Mouse (Mus musculus): ENCODE results near the gene Gm20388. TPM values are rescaled to one million over a fixed set of nuclear protein-coding genes. Genes with fewer than 3 reads are reported as not detected.

Gene Gm20388
- polyA plus RNA-seq, 1 experiment = 23.9 TPM

DNA sequence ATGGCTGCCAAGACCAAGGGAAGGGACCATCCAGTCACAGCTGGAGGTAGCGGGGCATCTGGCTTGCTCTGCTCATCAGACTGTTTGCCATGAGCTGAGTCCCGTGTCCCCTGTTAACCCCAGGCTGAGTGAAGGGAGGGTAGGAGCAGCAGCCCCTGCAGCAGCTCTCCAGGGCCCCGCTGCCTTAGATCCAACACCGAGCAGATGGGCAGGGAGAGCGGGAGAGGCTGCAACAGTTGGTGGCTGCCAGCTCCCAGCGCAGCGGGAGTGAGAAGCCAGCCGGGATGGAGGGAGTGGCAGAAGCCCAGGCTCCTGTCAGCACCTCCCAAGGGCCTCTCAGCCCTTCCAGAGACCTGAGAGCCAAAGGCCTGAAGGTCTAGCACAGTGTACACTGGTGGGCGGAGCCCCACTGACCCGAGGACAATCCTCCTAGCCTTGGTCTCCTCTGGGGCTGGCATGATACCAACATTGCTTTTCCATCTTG, 379.1 kb downstream of the Gm20388 start:
- Histone ChIP-seq H3K4me3 (ENCODE audit: insufficient read depth, low read length) (no peak overlapping the region), H3K4me1 (ENCODE audit: control insufficient read depth, insufficient read depth, low read length) (peaks cover 17% of the 10 kb centered on the region), H3K27ac (ENCODE audit: insufficient read depth, low read length) (no peak overlapping the region)
- no peak for TF ChIP-seq CTCF (IDR thresholded peaks at IDR 0.05; ENCODE audit: extremely low read depth, insufficient read depth, low read length)
- TF ChIP-seq POLR2A (IDR thresholded peaks at IDR 0.05; ENCODE audit: extremely low read depth, insufficient read depth, low read length) = no peak

DNA sequence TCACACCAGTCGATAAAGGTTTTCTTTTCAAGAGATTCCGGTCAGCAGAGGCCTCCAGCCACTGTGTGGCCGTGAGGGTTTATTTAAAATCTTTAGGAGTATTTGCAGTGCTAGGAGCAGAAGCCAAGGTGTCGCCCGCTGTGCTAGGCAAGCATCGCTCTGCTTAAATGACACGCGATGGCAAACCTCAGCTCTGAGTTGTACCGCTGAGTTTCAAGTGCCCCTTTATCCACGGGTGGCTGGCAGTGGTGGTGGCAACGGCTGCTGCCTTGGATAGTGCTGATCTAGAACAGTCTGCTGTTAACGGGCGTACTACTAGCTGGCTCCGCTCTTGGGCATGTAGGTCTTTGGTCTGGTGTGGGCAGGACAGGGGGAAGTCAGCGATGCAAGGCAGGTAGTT, 380.0 kb downstream of the Gm20388 start:
- H3K4me3 ChIP-seq (ENCODE audit: insufficient read depth, low read length) = no peak overlapping the region
- no peak overlapping the region for H3K27ac ChIP-seq (ENCODE audit: insufficient read depth, low read length)
- H3K4me1 ChIP-seq (ENCODE audit: control insufficient read depth, insufficient read depth, low read length) = peaks cover 15% of the 10 kb centered on the region
- no peak for TF ChIP-seq CTCF (IDR thresholded peaks at IDR 0.05; ENCODE audit: extremely low read depth, insufficient read depth, low read length)
- TF ChIP-seq POLR2A (IDR thresholded peaks at IDR 0.05; ENCODE audit: extremely low read depth, insufficient read depth, low read length) = no peak

DNA sequence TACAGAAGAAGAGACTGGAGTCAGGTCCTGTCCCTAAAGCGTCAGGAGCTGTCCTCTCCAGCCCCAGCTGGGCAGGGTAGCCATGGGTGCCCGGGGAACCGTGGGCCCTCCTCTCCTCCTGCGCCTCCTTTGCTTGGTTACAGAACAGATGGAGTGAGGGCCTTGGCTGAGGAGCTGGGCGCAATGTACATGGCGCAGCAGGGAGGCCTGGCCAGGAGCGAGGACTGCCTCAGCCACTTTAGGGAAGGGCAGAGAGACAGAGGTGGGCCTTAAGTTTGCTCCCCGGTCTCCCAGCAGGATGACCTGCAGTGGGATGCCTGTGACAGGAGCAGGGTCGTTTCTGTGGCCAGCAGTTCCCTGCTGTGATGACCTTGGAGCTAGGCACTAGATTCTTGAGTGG, 381.0 kb downstream of the Gm20388 start:
- TF ChIP-seq POLR2A (IDR thresholded peaks at IDR 0.05; ENCODE audit: extremely low read depth, insufficient read depth, low read length) = no peak
- TF ChIP-seq CTCF (IDR thresholded peaks at IDR 0.05; ENCODE audit: extremely low read depth, insufficient read depth, low read length) = no peak
- no peak overlapping the region for H3K27ac ChIP-seq (ENCODE audit: insufficient read depth, low read length)
- peaks cover 13% of the 10 kb centered on the region for H3K4me1 ChIP-seq (ENCODE audit: control insufficient read depth, insufficient read depth, low read length)
- H3K4me3 ChIP-seq (ENCODE audit: insufficient read depth, low read length) = no peak overlapping the region

DNA sequence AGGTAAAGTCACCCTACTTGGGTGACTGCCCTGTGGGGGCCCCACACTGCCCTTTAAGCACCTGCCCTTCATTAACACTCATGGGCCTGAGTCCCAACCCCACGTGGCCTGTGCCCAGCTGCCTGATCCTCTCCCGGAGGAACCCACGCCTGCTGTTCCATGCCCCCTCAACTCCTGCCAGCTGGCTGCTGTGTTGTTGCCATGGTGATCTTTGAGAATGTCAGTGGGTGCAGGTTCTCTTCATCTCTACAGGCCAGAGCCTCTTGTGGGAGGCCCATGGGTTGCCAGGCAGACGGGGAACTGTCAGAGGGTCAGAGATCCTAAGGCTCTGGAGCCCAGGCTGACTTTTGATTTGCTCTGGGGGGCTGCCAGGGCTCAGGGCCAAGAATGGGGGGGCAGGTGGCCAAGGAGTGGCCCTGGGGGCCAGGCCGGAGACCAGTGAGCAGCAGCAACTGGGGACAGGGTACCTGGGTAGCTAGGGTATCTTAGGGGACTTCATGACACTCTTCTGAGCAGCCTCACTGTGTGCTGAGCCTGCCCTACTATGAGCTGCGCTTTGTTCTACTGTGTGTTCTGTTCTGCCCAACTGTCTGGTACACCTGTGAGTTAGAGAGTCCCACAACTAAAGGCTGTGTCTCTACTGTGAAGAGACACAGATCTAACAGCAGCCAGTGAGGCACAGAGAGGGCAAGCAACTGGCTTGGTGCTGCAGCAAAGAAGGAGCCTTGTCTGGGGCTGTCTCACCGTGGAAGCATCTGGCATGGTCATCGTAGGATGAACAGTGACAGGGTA, 381.9 kb downstream of the Gm20388 start:
- 0 out of 2 replicates have a peak overlapping the region, but pooled peaks have one; percentile 52 for H3K27ac ChIP-seq (ENCODE audit: insufficient read depth, low read length)

DNA sequence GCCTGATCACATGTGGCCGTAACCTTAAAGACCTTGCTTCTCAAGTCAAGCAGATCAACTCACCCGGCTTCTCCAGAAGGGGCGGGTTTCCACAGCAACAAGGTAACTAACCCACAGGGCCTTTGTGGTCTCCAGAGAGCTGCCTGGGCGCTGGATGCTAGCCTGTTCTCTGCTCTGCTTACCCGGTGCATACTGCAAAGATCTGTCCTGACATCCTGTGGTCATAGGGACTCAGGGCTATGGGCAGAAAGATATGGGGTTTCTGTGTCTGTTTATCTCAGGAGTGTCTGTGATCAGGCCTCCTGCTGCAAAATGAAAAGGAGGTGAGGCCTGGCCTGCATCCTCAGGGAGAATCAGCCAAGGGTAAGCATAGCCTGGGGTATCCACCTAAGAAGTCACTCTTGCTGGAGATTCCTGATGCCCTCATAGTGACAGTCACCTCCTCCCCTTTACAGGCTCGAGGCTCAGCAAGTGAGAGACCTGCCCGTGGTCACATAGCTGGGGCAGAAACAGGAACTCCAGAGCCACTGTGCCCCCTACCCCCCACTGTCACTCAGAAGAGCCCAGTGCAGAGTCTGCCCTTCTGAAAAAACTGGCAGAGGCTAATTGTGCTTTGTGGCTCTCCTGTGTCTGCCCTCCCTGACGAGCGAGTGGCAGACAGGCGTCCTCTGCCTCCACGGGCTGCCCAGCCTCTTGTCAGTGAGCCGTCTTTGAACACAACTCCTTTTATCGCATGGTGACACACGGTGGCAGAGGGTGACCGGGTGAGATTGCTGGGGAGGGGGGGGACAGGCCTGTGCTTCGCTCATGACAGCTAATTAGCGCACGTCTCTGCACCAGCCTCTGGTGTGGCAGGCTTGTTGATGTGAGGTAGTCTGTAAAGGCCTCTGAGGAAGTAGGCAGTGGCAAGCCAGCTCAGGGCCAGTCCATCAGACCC, 383.0 kb downstream of the Gm20388 start:
- H3K27ac ChIP-seq (ENCODE audit: insufficient read depth, low read length) = no peak overlapping the region

More for the DNA sequence above, 381.9 kb downstream of the Gm20388 start:
- TF ChIP-seq CTCF (IDR thresholded peaks at IDR 0.05; ENCODE audit: extremely low read depth, insufficient read depth, low read length) (no peak), POLR2A (IDR thresholded peaks at IDR 0.05; ENCODE audit: extremely low read depth, insufficient read depth, low read length) (no peak)
- H3K4me1 ChIP-seq (ENCODE audit: control insufficient read depth, insufficient read depth, low read length) = peaks cover 13% of the 10 kb centered on the region
- H3K4me3 ChIP-seq (ENCODE audit: insufficient read depth, low read length) = no peak overlapping the region

GRCm38 (mm10) chr8:120294982-120295870, 384.6 kb downstream of the Gm20388 start:
- Histone ChIP-seq H3K27ac (ENCODE audit: insufficient read depth, low read length) (no peak overlapping the region), H3K4me1 (ENCODE audit: control insufficient read depth, insufficient read depth, low read length) (peaks cover 12% of the 10 kb centered on the region), H3K4me3 (ENCODE audit: insufficient read depth, low read length) (no peak overlapping the region)
- TF ChIP-seq CTCF (IDR thresholded peaks at IDR 0.05; ENCODE audit: extremely low read depth, insufficient read depth, low read length) (no peak), POLR2A (IDR thresholded peaks at IDR 0.05; ENCODE audit: extremely low read depth, insufficient read depth, low read length) (no peak)

More for the DNA sequence above, 383.0 kb downstream of the Gm20388 start:
- no peak for TF ChIP-seq CTCF (IDR thresholded peaks at IDR 0.05; ENCODE audit: extremely low read depth, insufficient read depth, low read length)
- no peak for TF ChIP-seq POLR2A (IDR thresholded peaks at IDR 0.05; ENCODE audit: extremely low read depth, insufficient read depth, low read length)
- peaks cover 11% of the 10 kb centered on the region for H3K4me1 ChIP-seq (ENCODE audit: control insufficient read depth, insufficient read depth, low read length)
- no peak overlapping the region for H3K4me3 ChIP-seq (ENCODE audit: insufficient read depth, low read length)

DNA sequence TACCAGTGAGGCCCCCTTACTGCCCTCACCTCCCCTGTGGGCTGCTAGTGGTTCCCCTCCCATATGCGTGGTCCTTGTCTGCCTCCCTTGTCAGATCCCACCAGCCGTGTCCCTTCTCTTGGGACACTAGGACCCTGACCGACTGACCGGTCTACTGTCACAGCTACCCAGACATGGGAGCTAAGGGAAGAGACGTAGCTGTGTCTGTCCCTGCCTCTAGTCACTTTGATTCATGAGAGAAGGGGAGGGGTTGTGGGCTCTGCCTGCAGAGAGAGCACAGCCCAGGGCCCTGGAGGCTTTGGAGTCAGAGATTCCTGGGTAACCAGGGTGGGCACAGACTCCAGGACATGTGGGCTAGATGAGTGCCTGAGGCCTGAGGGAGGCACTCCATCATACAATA, 386.4 kb downstream of the Gm20388 start:
- Histone ChIP-seq H3K27ac (ENCODE audit: insufficient read depth, low read length) (no peak overlapping the region), H3K4me3 (ENCODE audit: insufficient read depth, low read length) (no peak overlapping the region), H3K4me1 (ENCODE audit: control insufficient read depth, insufficient read depth, low read length) (peaks cover 17% of the 10 kb centered on the region)
- no peak for TF ChIP-seq POLR2A (IDR thresholded peaks at IDR 0.05; ENCODE audit: extremely low read depth, insufficient read depth, low read length)
- TF ChIP-seq CTCF (IDR thresholded peaks at IDR 0.05; ENCODE audit: extremely low read depth, insufficient read depth, low read length) = no peak

DNA sequence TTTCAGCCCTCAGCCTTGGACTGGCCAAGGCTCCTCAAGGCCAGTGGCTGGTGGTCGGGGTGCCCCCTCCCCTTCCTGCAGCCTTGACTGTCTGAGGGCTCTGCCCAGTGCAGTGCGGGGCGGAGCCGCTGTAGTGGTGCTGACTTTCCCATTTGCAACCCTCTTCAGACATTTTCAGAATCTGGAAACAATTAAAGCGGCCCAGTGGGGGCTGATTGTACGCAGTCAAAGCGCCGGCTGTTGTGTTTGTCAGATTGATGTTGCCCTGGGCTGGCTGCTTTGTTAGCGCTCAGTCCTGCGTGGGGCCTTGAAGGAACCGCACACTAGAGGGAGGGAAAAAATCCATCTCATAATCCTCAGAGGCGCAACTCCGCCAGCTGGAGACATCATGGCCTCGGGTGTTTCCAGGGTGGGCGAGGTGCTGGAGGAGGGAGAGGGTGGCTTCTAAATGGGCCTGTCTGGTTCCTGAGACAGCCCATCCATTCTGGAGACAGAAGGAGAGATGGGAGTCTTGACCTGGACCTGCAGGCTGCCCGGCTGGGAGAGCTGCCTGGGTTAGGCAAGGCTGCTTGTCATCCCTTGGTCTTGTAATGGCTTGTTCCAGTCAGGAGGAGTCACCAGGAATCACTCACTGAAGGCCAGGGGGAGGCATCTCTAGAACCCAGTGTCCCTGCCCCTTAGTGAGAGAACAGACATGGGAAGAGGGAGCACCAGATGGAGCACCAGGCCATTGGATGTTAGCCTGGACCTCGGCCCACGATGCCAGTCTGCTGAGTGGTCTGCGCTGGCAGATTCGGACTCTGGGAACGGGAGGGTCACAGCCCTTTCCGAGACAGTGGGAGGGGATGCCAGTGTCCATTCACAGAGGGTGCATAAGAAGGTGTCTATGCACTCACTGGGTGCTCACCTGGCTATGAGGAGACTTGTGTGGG, 388.2 kb downstream of the Gm20388 start:
- H3K27ac ChIP-seq (ENCODE audit: insufficient read depth, low read length) = no peak overlapping the region
- peaks cover 14% of the 10 kb centered on the region for H3K4me1 ChIP-seq (ENCODE audit: control insufficient read depth, insufficient read depth, low read length)
- TF ChIP-seq POLR2A (IDR thresholded peaks at IDR 0.05; ENCODE audit: extremely low read depth, insufficient read depth, low read length) (no peak), CTCF (IDR thresholded peaks at IDR 0.05; ENCODE audit: extremely low read depth, insufficient read depth, low read length) (no peak)
- no peak overlapping the region for H3K4me3 ChIP-seq (ENCODE audit: insufficient read depth, low read length)

All from cortical plate, adult 2 months (tissue).